Mouse (Mus musculus): ENCODE measurements around the gene Hoxc5. TPM values are rescaled to one million over a fixed set of nuclear protein-coding genes. Genes with fewer than 3 reads are reported as not detected.

Hoxc5 gene
- total RNA-seq, 2 experiments from 2014 or later = not detected

GRCm38 (mm10) chr15:102966776-102967311, 399 bp upstream of the Hoxc5 start, which contains the start of gene Hoxc10:
Gene Hoxc10, plus strand, starts transcription at chr15:102966796.
- ATAC-seq (ENCODE audit: poor library complexity, severe bottlenecking) = no peak

- no peak for ATAC-seq (ENCODE audit: poor library complexity, severe bottlenecking)
These were observed 511 bp downstream of the Hoxc5 start for GRCm38 (mm10) chr15:102967511-102968397.

GRCm38 (mm10) chr15:102969296-102969695, 2.1 kb downstream of the Hoxc5 start:
- ATAC-seq (ENCODE audit: poor library complexity, severe bottlenecking) = no peak

GRCm38 (mm10) chr15:102970740-102971139, 3.5 kb downstream of the Hoxc5 start:
- ATAC-seq (ENCODE audit: poor library complexity, severe bottlenecking) = no peak

GRCm38 (mm10) chr15:102972254-102972653, 5.0 kb downstream of the Hoxc5 start:
- ATAC-seq (ENCODE audit: poor library complexity, severe bottlenecking) = no peak

GRCm38 (mm10) chr15:102972753-102973152, 5.5 kb downstream of the Hoxc5 start:
- ATAC-seq (ENCODE audit: poor library complexity, severe bottlenecking) = no peak

- no peak for ATAC-seq (ENCODE audit: poor library complexity, severe bottlenecking)
These were observed 7.8 kb downstream of the Hoxc5 start for GRCm38 (mm10) chr15:102975034-102975433.

- ATAC-seq (ENCODE audit: poor library complexity, severe bottlenecking) = no peak
These were observed 8.5 kb downstream of the Hoxc5 start for GRCm38 (mm10) chr15:102975688-102976111.

- no peak for ATAC-seq (ENCODE audit: poor library complexity, severe bottlenecking)
These were observed 8.9 kb downstream of the Hoxc5 start, which contains the start of gene Hoxc9 for GRCm38 (mm10) chr15:102976171-102976570. Gene Hoxc9, plus strand, starts transcription at chr15:102976439.

GRCm38 (mm10) chr15:102976631-102977422, 9.6 kb downstream of the Hoxc5 start:
- no peak; the same call in 1 of the 2 replicates for ATAC-seq (ENCODE audit: poor library complexity, severe bottlenecking)

- no peak for ATAC-seq (ENCODE audit: poor library complexity, severe bottlenecking)
These were observed 10.3 kb downstream of the Hoxc5 start for GRCm38 (mm10) chr15:102977423-102977974.

GRCm38 (mm10) chr15:102978615-102979515, 11.6 kb downstream of the Hoxc5 start:
- ATAC-seq (ENCODE audit: poor library complexity, severe bottlenecking) = no peak

GRCm38 (mm10) chr15:102979936-102980335, 12.7 kb downstream of the Hoxc5 start:
- ATAC-seq (ENCODE audit: poor library complexity, severe bottlenecking) = no peak

- ATAC-seq (ENCODE audit: poor library complexity, severe bottlenecking) = no peak
These were observed 13.1 kb downstream of the Hoxc5 start for GRCm38 (mm10) chr15:102980352-102980751.

GRCm38 (mm10) chr15:102980912-102981311, 13.7 kb downstream of the Hoxc5 start:
- ATAC-seq (ENCODE audit: poor library complexity, severe bottlenecking) = no peak

GRCm38 (mm10) chr15:102981379-102982288, 14.4 kb downstream of the Hoxc5 start:
- ATAC-seq (ENCODE audit: poor library complexity, severe bottlenecking) = no peak

- no peak for ATAC-seq (ENCODE audit: poor library complexity, severe bottlenecking)
These were observed 16.5 kb downstream of the Hoxc5 start for GRCm38 (mm10) chr15:102983716-102984115.

GRCm38 (mm10) chr15:102984521-102984920, 17.3 kb downstream of the Hoxc5 start:
- no peak for ATAC-seq (ENCODE audit: poor library complexity, severe bottlenecking)

GRCm38 (mm10) chr15:102984925-102985324, 17.7 kb downstream of the Hoxc5 start:
- ATAC-seq (ENCODE audit: poor library complexity, severe bottlenecking) = no peak
